Mouse (Mus musculus): ENCODE data around the gene Cd7.

GRCm38 (mm10) chr11:121085181-121085580, 46.0 kb upstream of the Cd7 start:
- TF ChIP-seq EP300 (IDR thresholded peaks at IDR 0.05; ENCODE audit: low read depth) (no peak), CTCF (IDR thresholded peaks at IDR 0.05; ENCODE audit: low read depth) (no peak)
